Mouse (Mus musculus): Measurements from ENCODE around the gene Rbm47.
"Not testable (repeated sequence)": the region's sequence is repeated elsewhere in the genome, so short reads cannot be mapped to it uniquely, and the experiment has no call there.

The Rbm47 gene

GRCm38 (mm10) chr5:66028232-66028631 is 144.7 kb downstream of the Rbm47 start:
- in situ Hi-C loops (cut with MboI, MseI): no loop called here

GRCm38 (mm10) chr5:66027206-66027605 is 145.7 kb downstream of the Rbm47 start:
- in situ Hi-C loops (cut with MboI, MseI): no loop called here

- in situ Hi-C loops (cut with MboI, MseI): no loop called here
These were observed 146.1 kb downstream of the Rbm47 start for GRCm38 (mm10) chr5:66026796-66027195.

- in situ Hi-C loops (cut with MboI, MseI): no loop called here
These were observed 157.4 kb downstream of the Rbm47 start for GRCm38 (mm10) chr5:66015449-66015961.

- in situ Hi-C loops (cut with MboI, MseI): no loop called here
These were observed 158.5 kb downstream of the Rbm47 start for GRCm38 (mm10) chr5:66014437-66014836.

- in situ Hi-C loops (cut with MboI, MseI): no loop called here
These were observed 158.9 kb downstream of the Rbm47 start for GRCm38 (mm10) chr5:66013999-66014398.

GRCm38 (mm10) chr5:66008245-66008967 is 164.5 kb downstream of the Rbm47 start:
- in situ Hi-C loops (cut with MboI, MseI): no loop called here

GRCm38 (mm10) chr5:66005041-66005678 is 167.8 kb downstream of the Rbm47 start:
- in situ Hi-C loops (cut with MboI, MseI): no loop called here

DNA sequence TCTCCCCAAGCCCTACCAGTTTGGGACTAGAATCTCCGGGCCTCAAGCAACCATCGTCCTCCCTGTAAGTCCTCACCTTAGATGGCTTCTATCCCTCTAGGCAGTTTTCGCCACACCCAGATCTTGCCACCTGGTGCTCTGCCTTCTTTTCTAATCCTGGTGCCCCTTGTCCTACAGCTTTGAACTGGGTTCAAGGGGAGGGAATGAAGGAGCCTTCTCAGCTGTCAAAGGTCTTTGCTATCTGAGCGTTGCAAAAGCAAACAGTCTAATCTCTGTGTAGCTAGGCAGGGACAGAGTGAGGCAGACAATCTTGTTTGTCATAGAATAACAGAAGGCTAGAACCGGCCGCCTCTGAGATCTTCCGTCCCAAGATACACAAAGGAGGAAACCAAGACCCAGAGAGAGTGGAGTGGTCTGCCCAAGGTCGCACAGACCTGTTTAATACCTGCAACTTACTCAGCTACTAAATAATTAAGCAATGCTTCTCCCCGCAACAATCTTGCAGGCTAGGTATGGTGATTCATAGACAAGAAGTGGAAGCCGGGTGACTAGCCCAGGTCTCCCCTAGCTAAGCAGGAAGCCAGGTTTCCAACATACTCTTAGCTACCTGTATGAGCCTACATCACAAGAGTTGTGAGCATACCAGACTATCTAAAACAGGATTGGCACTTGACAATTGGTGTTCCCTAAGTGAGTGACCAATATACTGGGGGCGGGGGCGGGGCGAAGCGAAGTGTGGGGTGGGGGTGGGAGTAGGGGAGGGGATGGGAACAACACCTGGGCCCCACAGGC is 168.6 kb downstream of the Rbm47 start, which contains the start of gene 9130230L23Rik:
TSS of gene 9130230L23Rik (minus strand) at position 152 of the 792 bp plus-strand sequence.
- in situ Hi-C loops (cut with MboI, MseI): no loop called here

GRCm38 (mm10) chr5:66001232-66001631 is 171.7 kb downstream of the Rbm47 start:
- in situ Hi-C loops (cut with MboI, MseI): no loop called here

DNA sequence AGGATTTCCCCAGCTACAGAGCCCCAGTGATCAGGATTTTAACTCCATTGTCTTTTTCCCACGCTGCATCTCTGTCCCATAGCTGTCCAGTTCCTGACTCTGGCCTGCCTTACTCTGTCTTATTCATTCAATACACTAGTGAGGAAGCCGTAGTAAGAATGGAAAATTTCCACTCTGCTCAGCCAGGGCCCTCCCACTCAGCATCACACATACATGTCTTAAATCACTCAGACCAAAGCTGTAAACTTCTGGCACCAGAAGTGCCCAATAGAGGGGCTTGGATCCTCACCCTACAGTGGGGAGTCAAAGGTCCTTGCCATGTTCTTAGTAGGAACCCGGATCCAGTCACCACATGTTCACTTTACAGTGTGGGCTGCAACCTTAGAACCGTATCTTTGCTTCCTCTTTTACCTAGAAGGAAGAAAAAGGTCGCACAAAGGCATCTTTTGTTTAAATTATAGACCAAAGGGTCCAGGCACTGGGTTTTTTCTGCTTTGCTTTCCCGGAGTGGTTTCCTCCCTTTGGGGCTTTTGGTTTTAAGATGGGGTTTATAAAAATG is 172.3 kb downstream of the Rbm47 start:
- in situ Hi-C loops (cut with MboI, MseI): no loop called here

DNA sequence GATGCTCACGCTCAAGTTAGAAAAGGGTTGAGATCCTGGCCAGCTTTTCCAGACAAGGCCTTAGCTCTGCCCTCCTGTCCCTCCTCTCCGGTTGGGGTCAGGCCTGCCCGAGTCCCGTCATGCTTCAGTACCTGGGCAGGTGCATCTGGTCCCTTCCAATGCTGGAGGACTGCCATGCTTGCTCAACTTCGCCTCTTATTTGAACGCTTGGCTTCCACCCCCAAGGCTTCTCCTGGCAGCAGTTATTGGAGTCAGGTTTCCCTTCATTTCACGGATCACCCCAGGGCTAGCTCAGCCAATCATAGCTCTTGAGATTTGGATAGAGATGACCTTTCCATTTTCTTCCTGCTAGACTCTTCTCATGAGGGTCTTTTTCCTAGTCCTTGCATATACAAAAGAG is 172.8 kb downstream of the Rbm47 start:
- in situ Hi-C loops (cut with MboI, MseI): no loop called here

DNA sequence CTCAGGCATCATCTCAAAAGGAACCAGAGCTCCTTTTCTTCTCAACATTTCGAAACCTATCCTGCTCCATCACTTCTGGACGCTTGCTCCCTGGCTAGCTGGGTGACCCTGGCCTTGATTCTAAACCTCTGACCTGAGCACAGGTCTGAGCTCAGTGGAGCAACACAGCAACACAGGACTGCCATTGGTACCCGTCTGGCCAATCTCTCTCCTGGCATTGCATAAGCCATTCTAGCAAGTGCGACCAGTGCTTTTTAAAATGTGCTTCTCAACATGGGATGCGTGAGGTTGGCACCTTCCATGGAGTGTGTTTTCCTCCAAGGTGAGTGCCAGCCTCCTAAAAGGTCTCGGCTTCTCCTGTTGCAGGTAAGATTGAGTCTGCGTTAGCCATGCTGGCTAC is 173.8 kb downstream of the Rbm47 start:
- in situ Hi-C loops (cut with MboI, MseI): no loop called here

DNA sequence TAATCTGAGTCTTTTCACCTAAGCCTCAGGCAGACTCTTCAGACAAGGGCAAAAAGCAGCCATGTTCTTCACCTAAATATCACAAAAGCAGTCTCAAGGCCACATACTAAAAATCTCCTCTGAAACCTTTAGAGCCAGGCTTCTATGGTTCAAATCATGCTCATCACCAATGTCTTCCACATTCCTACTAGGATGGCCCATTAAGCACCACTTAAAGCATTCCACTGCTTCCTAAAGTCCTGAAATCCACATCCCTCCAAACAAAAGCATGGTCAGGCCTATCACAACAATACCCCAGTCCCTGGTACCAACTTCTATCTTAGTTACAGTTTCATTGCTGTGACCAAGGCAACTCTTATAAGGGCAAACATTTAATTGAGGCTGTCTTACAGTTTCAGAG is 175.1 kb downstream of the Rbm47 start:
- in situ Hi-C loops (cut with MboI, MseI): no loop called here

DNA sequence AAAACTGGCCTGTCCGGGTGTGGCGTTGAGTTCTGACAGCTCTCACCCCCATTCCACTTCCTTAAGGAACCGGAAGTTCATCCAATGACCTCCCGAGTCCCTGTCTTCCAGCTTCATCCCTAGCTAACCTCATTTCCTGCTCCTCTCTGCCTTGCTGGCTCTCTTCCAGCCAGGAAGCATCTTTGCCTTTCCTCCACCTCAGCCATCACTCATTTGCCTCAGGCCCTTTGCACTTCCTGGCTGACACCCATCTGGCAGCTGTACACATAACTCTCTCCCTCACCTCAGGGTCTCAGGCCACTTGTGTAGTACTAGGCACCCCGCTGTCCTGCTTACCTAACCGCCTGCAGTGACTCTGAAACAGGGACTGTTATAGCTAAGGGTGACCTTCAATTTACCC is 178.3 kb downstream of the Rbm47 start:
- in situ Hi-C loops (cut with MboI, MseI): no loop called here

DNA sequence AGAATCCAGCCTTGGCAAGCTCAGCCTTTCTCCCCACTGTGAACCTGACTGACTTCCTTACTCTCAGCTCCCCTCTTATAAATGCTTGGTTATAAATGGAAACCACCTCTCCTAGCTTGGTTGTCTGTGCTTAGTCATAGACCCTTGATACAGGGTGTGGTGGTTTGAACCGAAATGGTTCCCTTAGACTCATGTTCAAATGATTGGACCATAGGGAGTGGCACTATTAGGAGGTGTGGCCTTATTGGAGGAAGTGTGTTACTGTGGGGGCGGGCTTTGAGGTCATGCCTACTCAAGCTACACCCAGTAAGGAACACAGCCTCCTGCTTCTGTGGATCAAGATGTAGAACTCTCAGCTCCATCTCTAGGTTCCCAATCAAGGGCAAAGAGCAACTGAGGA is 181.7 kb downstream of the Rbm47 start:
- in situ Hi-C loops (cut with MboI, MseI): no loop called here

GRCm38 (mm10) chr5:65987004-65987403 is 185.9 kb downstream of the Rbm47 start:
- in situ Hi-C loops (cut with MboI, MseI): not testable (repeated sequence)

- in situ Hi-C loops (cut with MboI, MseI): no loop called here
These were observed 186.5 kb downstream of the Rbm47 start for GRCm38 (mm10) chr5:65986426-65986825.

DNA sequence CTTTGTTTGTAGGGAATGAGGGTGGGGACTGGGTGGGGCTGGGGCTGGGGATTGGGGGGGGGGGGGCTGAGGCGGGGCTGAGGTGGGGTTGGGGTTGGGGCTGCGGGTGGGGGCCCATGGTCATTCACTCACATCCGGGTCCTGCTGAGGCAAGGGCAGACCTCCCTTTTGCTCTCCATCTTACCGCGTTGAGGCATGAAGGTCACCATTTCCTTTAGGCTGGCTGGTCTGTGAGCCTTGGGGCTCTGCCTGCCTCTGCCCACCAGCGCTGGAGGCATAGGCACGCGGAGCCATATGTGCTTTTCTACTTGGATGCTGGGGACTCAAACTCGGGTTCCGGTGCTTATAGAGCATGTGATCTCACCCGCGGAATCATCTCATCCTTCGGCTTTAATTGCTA is 197.2 kb downstream of the Rbm47 start:
- in situ Hi-C loops (cut with MboI, MseI): loop anchor here (5.0 kb wide), 1 partner anchor 262 kb away; no protein-coding TSS in a partner anchor

- in situ Hi-C loops (cut with MboI, MseI): loop anchor here (25.0 kb wide), 1 partner anchor 1186 kb away; no protein-coding TSS in a partner anchor
These were observed 199.7 kb downstream of the Rbm47 start for GRCm38 (mm10) chr5:65973189-65973588.

GRCm38 (mm10) chr5:65968004-65968403 is 204.9 kb downstream of the Rbm47 start:
- in situ Hi-C loops (cut with MboI, MseI): loop anchor here (25.0 kb wide), 1 partner anchor 1181 kb away; no protein-coding TSS in a partner anchor

DNA sequence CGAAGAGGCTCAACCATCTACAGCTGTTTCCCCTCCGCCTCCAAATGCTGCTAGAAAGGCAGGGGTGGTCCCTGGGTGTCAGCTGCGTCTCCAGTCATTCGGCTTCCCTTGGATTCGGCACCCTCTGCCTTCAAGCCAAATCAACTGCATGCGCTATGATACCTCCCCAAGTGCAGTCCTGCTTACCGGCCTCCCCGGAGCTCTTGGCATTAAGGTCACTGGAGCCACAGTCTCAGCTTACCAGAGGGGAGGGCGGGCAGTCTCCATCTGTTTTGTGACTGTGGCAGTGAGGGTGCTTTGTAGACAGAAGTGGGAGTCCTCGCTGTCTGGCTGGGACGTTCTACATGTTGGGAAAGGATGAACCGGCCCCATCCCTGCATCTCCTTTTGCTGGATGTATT is 205.8 kb downstream of the Rbm47 start:
- in situ Hi-C loops (cut with MboI, MseI): loop anchor here (25.0 kb wide), 1 partner anchor 1180 kb away; no protein-coding TSS in a partner anchor

Data from T-helper 2 cell (primary cell).